Mouse (Mus musculus): ENCODE results near the gene Skp2. TPM values are rescaled to one million over a fixed set of nuclear protein-coding genes. Genes with fewer than 3 reads are reported as not detected.
A peak's percentile ranks its signal among the peaks of the same experiment; 100 is the strongest.
"Not testable (repeated sequence)": the region's sequence is repeated elsewhere in the genome, so short reads cannot be mapped to it uniquely, and the experiment has no call there.

The Skp2 gene
- 1 to 10 TPM; 2.3 to 3.2 TPM for total RNA-seq (2021)
- polyA plus RNA-seq (2012; rRNA removed), result 0.57 and 0.89 TPM in 2 replicates
- long read RNA-seq, partial matches to known transcripts, result 0 of 3 reads
- long read RNA-seq, other reads (novel, unspliced or antisense), result 1 of 3 reads

- no peak for DNase-seq
Observed at GRCm38 (mm10) chr15:9155325-9155724, at the start of gene Skp2. Gene Skp2 (minus strand): TSS chr15:9155425.

GRCm38 (mm10) chr15:9198421-9198820, 43.2 kb upstream of the Skp2 start:
- DNase-seq, result no peak

DNA sequence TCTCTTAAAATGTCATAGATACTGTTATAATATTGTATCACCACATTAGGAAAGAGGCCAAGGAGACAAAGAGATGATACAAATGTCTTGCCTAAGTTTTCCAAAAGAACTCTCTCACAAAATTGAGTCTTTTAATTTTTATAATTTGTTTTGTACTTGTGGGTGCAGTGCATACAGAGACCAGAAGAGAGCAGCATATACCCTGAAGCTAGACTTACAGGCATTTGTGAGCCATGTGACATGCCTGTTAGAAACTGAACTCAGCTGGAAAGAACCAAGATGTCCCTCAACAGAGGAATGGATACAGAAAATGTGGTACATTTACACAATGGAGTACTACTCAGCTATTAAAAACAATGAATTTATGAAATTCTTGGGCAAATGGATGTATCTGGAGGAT, 37.5 kb upstream of the Skp2 start:
- DNase-seq, result not testable (repeated sequence)

DNA sequence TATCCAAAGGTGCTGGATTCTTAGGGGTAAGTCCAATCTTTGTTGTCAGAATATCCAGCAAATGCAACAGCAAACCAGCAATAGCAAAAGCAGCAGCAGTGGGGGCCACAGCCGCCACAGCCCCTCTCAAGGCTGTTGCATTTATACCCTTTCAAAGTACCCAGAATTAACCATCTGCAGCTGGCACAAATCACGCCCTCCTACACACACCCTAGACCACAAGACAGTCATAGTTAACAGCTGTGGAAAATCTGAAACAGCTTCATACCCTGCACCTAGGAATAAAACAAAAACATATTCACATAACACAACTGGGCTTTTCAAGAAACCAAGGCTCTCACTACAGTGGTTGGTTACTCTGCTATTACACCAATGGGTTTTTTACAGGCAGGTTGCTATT, 34.6 kb upstream of the Skp2 start:
- no peak for DNase-seq

- no peak for DNase-seq
Observed at GRCm38 (mm10) chr15:9183995-9184394, 28.8 kb upstream of the Skp2 start.

DNA sequence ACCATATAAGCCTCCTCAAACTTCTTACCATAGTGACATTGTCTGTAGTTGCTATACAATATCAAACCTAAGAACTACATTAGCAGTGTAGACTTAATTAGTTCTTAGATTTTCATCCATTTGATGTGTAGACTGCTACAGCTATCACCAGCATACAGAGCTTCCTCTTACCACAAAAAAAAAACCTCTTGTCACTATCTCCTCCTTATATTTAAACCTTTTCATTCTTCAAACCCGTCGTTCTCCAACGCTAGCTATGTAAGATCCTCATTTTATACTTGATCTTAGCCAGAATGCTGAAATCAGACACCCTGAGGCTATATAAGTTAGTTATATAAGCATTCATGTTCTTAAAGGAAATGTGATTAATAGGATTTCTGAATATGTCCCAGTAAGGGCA, 21.8 kb upstream of the Skp2 start:
- no peak for DNase-seq

DNA sequence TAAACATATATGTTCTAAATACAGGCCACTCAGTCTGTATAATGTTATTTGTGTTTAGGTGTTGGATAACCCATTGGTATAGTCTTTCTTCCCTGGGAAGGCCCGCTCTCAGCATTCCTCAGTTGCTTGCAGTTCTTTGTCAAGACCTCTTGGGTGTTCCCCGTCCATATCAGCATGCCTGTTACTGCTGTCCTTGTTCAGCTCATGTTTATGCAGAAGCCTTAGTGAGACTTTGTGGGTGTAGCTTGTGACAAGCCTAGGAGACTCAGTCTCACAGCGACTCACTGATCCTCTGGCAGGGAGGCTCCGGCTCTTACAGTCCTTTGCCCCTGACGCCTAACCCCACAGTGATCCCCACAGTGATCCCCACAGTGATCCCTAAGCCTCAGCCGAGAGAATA, 8.9 kb upstream of the Skp2 start:
- no peak for DNase-seq

GRCm38 (mm10) chr15:9162557-9163070, 7.4 kb upstream of the Skp2 start:
- no peak for DNase-seq

DNA sequence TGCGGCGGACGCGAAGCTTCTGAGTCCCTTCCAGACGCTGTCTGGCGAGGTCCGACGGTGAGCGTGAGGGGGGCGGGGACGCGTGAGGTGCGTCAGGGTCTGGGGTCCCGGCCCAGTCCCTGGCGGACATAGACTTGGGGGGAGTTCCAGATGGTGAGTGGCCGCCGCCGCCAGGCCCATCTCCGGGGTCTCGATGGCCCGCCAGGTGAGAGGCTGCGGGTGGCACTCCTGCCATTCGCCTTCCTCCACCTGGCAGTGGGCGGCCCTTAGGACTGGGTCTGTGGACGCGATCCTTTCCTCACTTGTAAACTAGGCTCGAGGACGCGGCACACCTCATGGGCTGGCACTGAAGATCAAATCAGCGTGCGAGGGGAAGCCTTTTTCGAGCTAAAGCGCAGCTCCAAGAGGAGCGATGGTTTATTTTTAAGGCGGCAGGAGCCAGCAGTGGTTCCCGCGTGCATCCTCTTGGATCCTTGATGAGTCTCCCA, 14.5 kb downstream of the Skp2 start:
- DNase-seq, result no peak

GRCm38 (mm10) chr15:9140252-9140680, 15.0 kb downstream of the Skp2 start, which contains the start of gene Lmbrd2:
Gene Lmbrd2 (plus strand): TSS chr15:9140550.
- DNase-seq, result peak; percentile 98

DNA sequence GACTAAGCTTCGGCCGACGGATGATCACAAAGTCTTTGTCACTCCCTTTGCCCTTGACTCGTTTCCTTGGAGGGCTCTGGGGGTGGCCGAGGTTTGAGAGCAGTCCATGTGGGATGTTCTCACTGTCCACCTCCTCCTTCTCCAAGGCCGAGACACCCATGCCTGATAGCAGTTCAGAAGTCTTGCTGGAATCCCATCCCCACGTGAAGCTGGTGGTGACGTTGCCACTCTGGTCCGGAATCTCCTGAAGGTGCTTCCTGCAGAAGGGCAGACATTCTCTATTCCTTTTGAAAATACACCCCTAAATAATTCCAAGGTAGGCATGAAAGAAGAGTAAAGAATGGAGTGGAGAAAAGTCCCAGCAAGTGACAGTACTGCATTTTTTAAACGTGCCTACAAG, 15.8 kb downstream of the Skp2 start:
- DNase-seq, result no peak

- DNase-seq, result no peak
Observed at GRCm38 (mm10) chr15:9134891-9135507, 20.2 kb downstream of the Skp2 start.

GRCm38 (mm10) chr15:9132693-9133443, 22.4 kb downstream of the Skp2 start:
- DNase-seq, result no peak

- no peak for DNase-seq
Observed at GRCm38 (mm10) chr15:9131499-9131888, 23.7 kb downstream of the Skp2 start.

GRCm38 (mm10) chr15:9130772-9131498, 24.3 kb downstream of the Skp2 start:
- DNase-seq, result no peak

DNA sequence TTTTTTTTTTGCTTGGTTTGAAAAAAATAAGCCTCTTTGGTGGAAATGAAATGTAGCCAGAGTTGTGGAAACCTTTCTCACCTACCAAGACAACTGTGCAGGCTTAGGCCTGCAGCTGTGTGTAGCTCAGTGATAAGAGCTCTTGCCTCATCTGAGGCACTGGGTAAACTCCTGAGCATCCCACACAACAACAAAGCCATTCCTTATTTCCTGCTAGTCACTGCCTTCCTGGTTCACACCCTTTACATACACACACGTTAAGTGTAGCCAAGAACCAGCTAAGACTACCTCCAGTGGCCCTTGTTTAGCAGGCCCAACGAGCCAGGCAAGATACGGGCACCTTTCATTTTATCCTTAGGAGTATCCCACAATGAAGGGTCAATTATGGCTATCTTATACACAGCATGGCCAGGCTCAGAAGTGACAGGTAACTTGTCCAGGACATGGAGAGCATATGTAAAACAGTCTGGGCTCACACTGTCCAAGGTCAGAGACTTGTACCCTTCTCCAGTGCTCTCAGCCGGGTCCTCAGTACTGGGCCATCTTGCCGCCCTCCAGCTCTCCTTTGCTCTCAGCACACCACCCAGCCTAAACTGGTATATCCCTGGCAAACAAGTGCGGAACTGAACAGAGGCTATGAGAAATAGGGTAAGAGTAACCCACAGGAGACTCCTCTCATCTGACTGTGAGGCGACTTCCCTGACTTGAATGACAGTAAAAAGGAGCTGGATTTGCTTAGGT, 28.0 kb downstream of the Skp2 start:
- DNase-seq, result no peak

- no peak for DNase-seq
Observed at GRCm38 (mm10) chr15:9124856-9125255, 30.4 kb downstream of the Skp2 start.

- DNase-seq, result no peak
Observed at GRCm38 (mm10) chr15:9122989-9123388, 32.2 kb downstream of the Skp2 start.

DNA sequence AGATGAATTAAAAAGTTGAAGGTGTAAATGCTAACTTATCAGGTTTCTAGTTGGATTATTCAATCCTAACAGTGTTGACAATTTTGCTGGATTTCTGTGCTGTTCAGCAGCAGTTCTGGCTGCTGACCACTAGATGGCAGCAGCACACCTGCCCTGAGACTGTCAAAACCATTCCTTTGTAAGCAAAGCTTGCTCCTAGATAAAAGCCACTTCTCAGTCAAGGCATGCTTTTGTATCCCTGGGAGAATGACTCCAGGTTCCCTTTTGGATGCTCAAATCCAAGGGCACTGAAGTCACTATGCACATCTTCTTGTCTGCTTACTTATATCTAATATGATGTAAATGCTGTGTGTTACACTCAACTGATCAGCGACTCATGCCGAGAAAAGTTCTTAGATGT, 35.1 kb downstream of the Skp2 start:
- DNase-seq, result peak; percentile 27

DNA sequence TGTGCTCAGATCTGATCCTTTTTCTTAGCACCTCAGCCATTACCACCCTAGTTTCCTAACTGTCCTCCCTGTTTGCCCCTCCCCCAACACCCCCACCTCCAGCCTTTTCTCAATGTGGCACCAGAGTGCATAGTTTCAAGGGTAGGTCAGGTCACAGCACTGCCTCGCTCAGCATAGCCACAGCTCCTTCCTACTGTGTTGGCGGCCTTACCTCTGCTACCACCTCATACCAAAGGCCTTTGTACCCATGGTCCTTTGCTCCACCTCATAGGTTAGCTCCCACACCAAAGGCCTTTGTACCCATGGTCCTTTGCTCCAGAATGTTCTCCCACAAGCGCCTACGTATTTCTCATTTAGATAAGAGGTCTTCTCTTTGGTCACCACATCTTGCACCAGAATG, 36.4 kb downstream of the Skp2 start:
- DNase-seq, result no peak

GRCm38 (mm10) chr15:9114599-9114998, 40.6 kb downstream of the Skp2 start:
- no peak for DNase-seq

DNA sequence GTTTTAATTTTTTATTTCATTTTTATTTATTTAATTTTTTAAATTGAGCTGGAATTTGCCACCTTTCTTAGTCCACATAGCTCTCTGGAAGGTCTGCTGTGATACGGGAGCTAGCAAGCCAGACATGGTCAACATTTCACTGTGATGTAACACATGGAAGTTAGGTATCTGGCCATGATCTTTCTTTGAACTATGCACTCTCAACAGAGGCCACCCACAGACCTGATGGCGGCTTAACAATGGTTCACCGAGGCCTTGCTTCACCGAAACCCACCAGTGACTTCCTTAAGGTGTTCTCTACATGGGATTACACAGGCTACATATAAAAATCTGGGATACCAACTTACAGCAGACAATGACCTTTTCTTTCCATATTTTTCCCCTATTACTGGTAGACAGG, 41.1 kb downstream of the Skp2 start:
- no peak for DNase-seq

All from adrenal gland, adult 2 months (tissue).